Mouse (Mus musculus) left cerebral cortex, adult 18-20 months (tissue): Measurements from ENCODE around the gene Olfr368. TPM values are rescaled to one million over a fixed set of nuclear protein-coding genes. Genes with fewer than 3 reads are reported as not detected.
A peak's percentile ranks its signal among the peaks of the same experiment; 100 is the strongest.

Experiments
- DNase-seq, 2 experiments: peaks; one replicate each; pipeline ENCODE4 v3.0.0; 2021 to 2022; ENCODE audit warnings: low spot score in 2 of 2, mixed read lengths in 1 of 2
- long read RNA-seq, 2 experiments: library from polyadenylated mRNA; stranded (forward); transcript quantifications; one replicate each; pipeline ENCODE4 v2.0.0; 2021
- total RNA-seq, 2 experiments: library from RNA; stranded (reverse); gene quantifications; 2 replicates each; pipeline ENCODE4 v1.2.3; 2021

Gene Olfr368
- not detected for total RNA-seq
- long read RNA-seq, experiment 1: 0 reads
- long read RNA-seq, experiment 2: 0 reads

GRCm38 (mm10) chr2:37326215-37326614, at the start of gene Olfr368:
Gene Olfr368 (plus strand): TSS chr2:37326515.
- no peak for DNase-seq

- DNase-seq: no peak
These were observed 7.0 kb downstream of the Olfr368 start for GRCm38 (mm10) chr2:37333321-37333720.

GRCm38 (mm10) chr2:37338497-37339187, 12.3 kb downstream of the Olfr368 start:
- peak; percentile 59 to 71 for DNase-seq

- DNase-seq: peak; percentile 39 to 59
These were observed 25.4 kb downstream of the Olfr368 start for GRCm38 (mm10) chr2:37351671-37352070.

GRCm38 (mm10) chr2:37355571-37355970, 29.3 kb downstream of the Olfr368 start:
- no peak for DNase-seq

GRCm38 (mm10) chr2:37358633-37359540, 32.6 kb downstream of the Olfr368 start, which contains the start of gene Pdcl:
Gene Pdcl (minus strand): TSS chr2:37359332.
- DNase-seq: peak; percentile 86 to 89

- DNase-seq: no peak
These were observed 33.6 kb downstream of the Olfr368 start for GRCm38 (mm10) chr2:37359908-37360307.

GRCm38 (mm10) chr2:37370651-37371050, 44.3 kb downstream of the Olfr368 start:
- DNase-seq: no peak

- no peak for DNase-seq
These were observed 49.7 kb downstream of the Olfr368 start for GRCm38 (mm10) chr2:37376018-37376417.

- DNase-seq: peak; percentile 54 to 56
These were observed 53.9 kb downstream of the Olfr368 start for GRCm38 (mm10) chr2:37380189-37380588.

Other genes with a start within 250 kb of the Olfr368 start
- gene Olfr361, start 237.2 kb upstream of the Olfr368 start, total RNA-seq: not detected
- gene Olfr362, start 208.6 kb upstream of the Olfr368 start, total RNA-seq: not detected
- not detected for gene Olfr364-ps1, start 187.2 kb upstream of the Olfr368 start, total RNA-seq
- gene Olfr365, start 138.3 kb upstream of the Olfr368 start, total RNA-seq: not detected
- not detected for gene Olfr366, start 114.9 kb upstream of the Olfr368 start, total RNA-seq
- gene Pdcl, start 32.8 kb downstream of the Olfr368 start, total RNA-seq: 10 to 100 TPM; 21.9 to 31.2 TPM
- gene Rc3h2, start 96.4 kb downstream of the Olfr368 start, total RNA-seq: 10 to 100 TPM; 74.6 to 81.6 TPM
- gene Zbtb26, start 116.6 kb downstream of the Olfr368 start, total RNA-seq: 10 to 100 TPM; 11.0 to 11.7 TPM
- gene Zbtb6, start 116.7 kb downstream of the Olfr368 start, total RNA-seq: 10 to 100 TPM; 13.6 TPM
- gene Rabgap1, start 116.8 kb downstream of the Olfr368 start, total RNA-seq: 10 to 100 TPM; 89.6 to 97.1 TPM
- 1 to 10 TPM; 4.1 to 5.3 TPM for gene Gpr21, start 189.8 kb downstream of the Olfr368 start, total RNA-seq